Mouse (Mus musculus) bone marrow, adult 2 months (tissue): ENCODE results near the gene Timm8a2.

Experiments used
- CTCF ChIP-seq: fragments of 200-500 bp; IDR thresholded peaks from 2 replicates; pipeline ENCODE4 v1.5.1; 2011; ENCODE audit warnings: low read length, control low read depth; ENCODE audit not compliant: control insufficient read depth, insufficient read depth
- POLR2A ChIP-seq: fragments of 200-500 bp; IDR thresholded peaks from 2 replicates; pipeline ENCODE4 v1.6.1; 2011; ENCODE audit warnings: low read depth, mild to moderate bottlenecking, control low read depth, low read length, borderline replicate concordance; ENCODE audit not compliant: control insufficient read depth

DNA sequence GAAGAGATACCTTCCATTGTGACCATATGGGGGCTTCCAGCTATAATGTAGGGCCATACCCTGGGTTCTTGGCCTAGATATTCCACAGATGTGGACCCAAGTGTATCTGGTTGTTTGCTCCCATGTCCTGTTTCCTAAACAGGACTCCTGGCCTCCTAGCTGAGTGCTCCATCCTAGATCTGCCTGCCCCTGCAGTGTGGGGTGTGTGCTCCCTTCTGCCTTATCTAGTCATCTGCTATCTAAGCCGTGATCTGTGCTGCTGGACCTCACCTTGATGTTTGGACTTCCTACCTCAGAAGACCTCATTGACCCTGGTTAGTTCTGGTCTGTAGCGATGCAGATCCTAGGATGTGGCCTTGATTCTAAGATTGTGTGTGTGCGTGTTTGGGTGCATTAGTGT lies 44.6 kb upstream of the Timm8a2 start:
- TF ChIP-seq CTCF (no peak), POLR2A (no peak)
